Mouse (Mus musculus) hindbrain, embryonic 11.5 days (tissue): ENCODE data around the gene Amfr. TPM values are rescaled to one million over a fixed set of nuclear protein-coding genes. Genes with fewer than 3 reads are reported as not detected.

Experiments used
- ATAC-seq: fragments of 200-750 bp; cut with Nextera tagmentation; 2 replicates; pipeline ENCODE4 v1.8.0; 2017; ENCODE audit warnings: mild to moderate bottlenecking, moderate TSS enrichment, moderate library complexity; ENCODE audit not compliant: low FRiP score
- DNase-seq: peaks from one replicate; pipeline ENCODE4 v3.0.0-alpha.2; 2015; ENCODE audit warnings: low spot score
- H3K27ac ChIP-seq: fragments of 300-500 bp; sonication (generic); 2 replicates; pipeline ENCODE4 v1.5.1; 2014; ENCODE audit warnings: mild to moderate bottlenecking, low read depth, low read length
- H3K27me3 ChIP-seq: fragments of 300-500 bp; sonication (generic); 2 replicates; pipeline ENCODE4 v1.6.1; 2014; ENCODE audit warnings: mild to moderate bottlenecking, low read length, moderate library complexity, mixed read lengths; ENCODE audit not compliant: control insufficient read depth, insufficient read depth
- H3K36me3 ChIP-seq: fragments of 300-500 bp; sonication (generic); 2 replicates; pipeline ENCODE4 v1.6.1; 2014; ENCODE audit warnings: mild to moderate bottlenecking, low read length, moderate library complexity, mixed read lengths; ENCODE audit not compliant: control insufficient read depth, insufficient read depth
- H3K4me1 ChIP-seq: fragments of 300-500 bp; sonication (generic); replicated peaks from 2 replicates; pipeline ENCODE4 v1.6.1; 2014; ENCODE audit warnings: low read length, mixed read lengths; ENCODE audit not compliant: control insufficient read depth, insufficient read depth
- H3K4me2 ChIP-seq: fragments of 300-500 bp; sonication (generic); replicated peaks from 2 replicates; pipeline ENCODE4 v1.6.1; 2014; ENCODE audit warnings: mild to moderate bottlenecking, low read depth, low read length
- H3K4me3 ChIP-seq: fragments of 300-500 bp; sonication (generic); 2 replicates; pipeline ENCODE4 v1.5.1; 2014; ENCODE audit warnings: low read depth, low read length
- H3K9ac ChIP-seq: fragments of 300-500 bp; sonication (generic); 2 replicates; pipeline ENCODE4 v1.6.1; 2014; ENCODE audit warnings: low read depth, low read length
- H3K9me3 ChIP-seq: fragments of 300-500 bp; sonication (generic); 2 replicates; pipeline ENCODE4 v1.6.1; 2016; ENCODE audit warnings: low read length; ENCODE audit not compliant: control insufficient read depth
- WGBS: fragments of 180-500 bp; shearing (Covaris S2); extraction: QIAGEN DNeasy Blood & Tissue Kit; methylation state at CpG from one replicate; pipeline ENCODE4 v1.1.7; 2014; 5-methylcytosine and 5-hydroxymethylcytosine counted together
- polyA plus RNA-seq: library from polyadenylated mRNA; unstranded; fragments of >200 nt; fragmentation: Nextera tagmentation; extraction: Ambion mirVana; gene quantifications from 2 replicates; pipeline ENCODE4 v1.2.1, GENCODE M21; 2014

Amfr gene
- polyA plus RNA-seq, 1 experiment from 2014 or later, result 49.3 TPM

DNA sequence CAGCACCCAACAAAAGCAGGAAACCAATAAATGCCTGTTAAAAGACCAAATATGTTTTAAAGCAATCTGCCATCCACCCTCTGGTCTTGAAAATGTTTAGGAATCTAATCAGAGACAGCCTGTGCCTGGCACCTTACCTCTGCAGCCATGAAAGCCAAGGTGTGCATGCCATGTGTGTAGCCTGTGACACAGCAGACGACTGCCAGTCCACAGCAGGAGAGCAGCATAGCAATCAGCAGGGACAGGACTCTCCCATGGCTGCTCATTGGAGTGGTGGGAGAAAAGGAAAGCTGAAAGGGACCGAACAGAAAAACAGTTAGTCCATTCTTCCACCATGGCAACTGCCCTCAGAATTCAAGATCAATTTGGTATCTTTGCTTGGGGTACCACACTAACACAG lies 13.7 kb downstream of the Amfr start:
- Histone ChIP-seq H3K9me3 (no peaks in the 10 kb centered on the region), H3K27ac (no peak overlapping the region), H3K36me3 (peaks cover 5% of the 10 kb centered on the region; the same call in 1 of the 2 replicates), H3K4me2 (no peak overlapping the region), H3K4me1 (no peaks in the 10 kb centered on the region), H3K9ac (no peak overlapping the region), H3K4me3 (no peak overlapping the region), H3K27me3 (no peaks in the 10 kb centered on the region)
- ATAC-seq (no peak), DNase-seq (no peak)
- 89% methylated on average over 2 of the region's 2 CpGs for whole genome bisulfite sequencing

DNA sequence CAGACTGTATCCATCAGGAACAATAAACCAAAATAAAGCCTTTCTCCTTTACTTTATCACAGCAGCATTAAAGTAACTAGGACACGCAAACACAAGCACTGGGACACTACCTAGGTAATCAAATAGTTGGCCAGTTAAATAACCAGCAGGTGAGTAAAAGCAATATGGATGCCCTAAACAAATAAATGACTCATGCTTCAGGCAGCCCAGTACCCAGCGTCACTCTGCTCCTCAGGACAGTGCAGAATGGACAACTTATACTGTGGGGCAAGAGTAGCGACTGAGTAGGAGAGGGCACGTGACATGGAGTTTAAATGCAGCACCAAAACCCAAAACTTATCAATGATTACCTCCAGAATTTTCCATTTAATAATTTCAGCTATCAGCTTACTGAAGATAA lies 22.9 kb downstream of the Amfr start:
- Histone ChIP-seq H3K9ac (no peak overlapping the region), H3K27me3 (no peaks in the 10 kb centered on the region), H3K36me3 (peaks cover 7% of the 10 kb centered on the region; the same call in 1 of the 2 replicates), H3K9me3 (no peaks in the 10 kb centered on the region), H3K4me1 (no peaks in the 10 kb centered on the region), H3K4me2 (no peak overlapping the region), H3K27ac (no peak overlapping the region), H3K4me3 (no peak overlapping the region)
- 98% methylated on average over 4 of the region's 4 CpGs for WGBS
- DNase-seq (no peak), ATAC-seq (no peak)

DNA sequence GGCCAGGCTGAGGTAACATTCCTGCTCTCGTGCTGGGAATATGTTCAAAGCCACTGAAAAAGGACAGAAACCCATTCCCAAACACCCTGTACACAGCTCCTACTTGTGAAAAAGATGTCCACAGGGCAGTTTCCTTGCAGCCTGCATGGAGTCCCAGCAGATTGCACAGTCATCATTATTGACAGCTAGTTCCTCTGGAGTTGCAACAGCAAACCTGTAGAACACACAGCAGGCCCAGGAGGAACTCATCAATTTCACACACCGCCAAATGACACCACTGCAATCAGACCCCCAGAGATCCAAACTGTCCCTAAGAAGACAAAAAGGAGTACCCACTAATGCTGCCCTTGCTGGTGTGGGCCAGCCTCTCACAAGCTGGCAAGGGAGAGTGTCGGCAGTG lies 27.9 kb downstream of the Amfr start:
- Histone ChIP-seq H3K4me1 (no peaks in the 10 kb centered on the region), H3K36me3 (0 out of 2 replicates have a peak, but pooled peaks cover 4% of the 10 kb centered on the region), H3K4me3 (no peak overlapping the region), H3K9ac (no peak overlapping the region), H3K27me3 (no peaks in the 10 kb centered on the region), H3K4me2 (no peak overlapping the region), H3K9me3 (no peaks in the 10 kb centered on the region), H3K27ac (no peak overlapping the region)
- 90% methylated on average over 3 of the region's 3 CpGs for WGBS
- DNase-seq (no peak), ATAC-seq (no peak)

DNA sequence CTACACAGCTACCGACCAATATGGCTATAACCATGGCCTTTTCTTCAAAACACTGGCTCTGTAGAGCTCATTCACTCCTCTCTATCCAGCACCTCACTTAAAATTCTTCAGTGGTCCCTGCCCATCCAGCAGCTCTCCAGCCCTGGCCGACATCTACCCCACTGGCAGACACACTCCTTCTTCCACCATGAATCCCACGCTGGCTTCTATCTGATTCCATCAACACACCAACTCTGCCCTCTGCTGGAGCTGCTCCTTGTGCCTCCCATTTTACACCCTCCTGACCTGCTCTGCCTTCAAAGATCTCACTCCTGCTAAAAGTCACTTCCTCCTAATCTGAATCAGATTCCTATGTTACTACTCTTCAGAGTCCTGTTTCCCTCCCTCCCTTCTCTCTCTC lies 28.8 kb downstream of the Amfr start:
- Histone ChIP-seq H3K9ac (no peak overlapping the region), H3K4me1 (no peaks in the 10 kb centered on the region), H3K9me3 (no peaks in the 10 kb centered on the region), H3K27me3 (no peaks in the 10 kb centered on the region), H3K36me3 (0 out of 2 replicates have a peak, but pooled peaks cover 4% of the 10 kb centered on the region), H3K4me2 (no peak overlapping the region), H3K27ac (no peak overlapping the region), H3K4me3 (no peak overlapping the region)
- no peak for ATAC-seq
- 82% methylated on average over 3 of the region's 3 CpGs for WGBS
- no peak for DNase-seq

DNA sequence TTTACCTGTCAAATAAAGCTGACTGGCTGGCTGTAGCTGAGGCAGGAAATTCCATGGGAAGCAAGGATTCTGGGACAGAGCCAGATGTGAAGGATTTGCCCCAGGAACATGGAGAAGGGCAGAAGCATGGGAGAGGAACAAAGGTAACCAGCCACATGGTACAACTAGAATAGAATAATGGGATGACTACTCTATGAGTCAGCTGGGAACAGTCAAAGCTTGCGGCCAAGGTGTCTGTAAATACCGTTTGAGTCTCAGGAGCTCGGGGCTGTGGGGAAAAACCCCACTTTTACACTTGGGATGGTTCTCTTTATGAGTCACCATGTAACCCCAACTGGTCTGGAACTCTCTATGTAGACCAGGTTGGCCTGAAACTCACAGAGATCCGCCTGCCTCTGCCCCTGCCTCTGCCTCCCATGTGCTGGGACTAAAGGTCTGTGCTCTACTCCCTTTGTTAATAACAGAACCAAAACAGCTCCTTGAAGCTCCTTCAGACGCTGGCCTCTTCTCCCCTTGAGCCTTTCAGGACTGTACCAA lies 30.9 kb downstream of the Amfr start:
- ATAC-seq (no peak), DNase-seq (no peak)
- 92% methylated on average over 5 of the region's 5 CpGs for WGBS
- Histone ChIP-seq H3K27ac (no peak overlapping the region), H3K4me2 (no peak overlapping the region), H3K4me3 (no peak overlapping the region), H3K9me3 (no peaks in the 10 kb centered on the region), H3K36me3 (0 out of 2 replicates have a peak, but pooled peaks cover 4% of the 10 kb centered on the region), H3K27me3 (no peaks in the 10 kb centered on the region), H3K9ac (no peak overlapping the region), H3K4me1 (no peaks in the 10 kb centered on the region)

DNA sequence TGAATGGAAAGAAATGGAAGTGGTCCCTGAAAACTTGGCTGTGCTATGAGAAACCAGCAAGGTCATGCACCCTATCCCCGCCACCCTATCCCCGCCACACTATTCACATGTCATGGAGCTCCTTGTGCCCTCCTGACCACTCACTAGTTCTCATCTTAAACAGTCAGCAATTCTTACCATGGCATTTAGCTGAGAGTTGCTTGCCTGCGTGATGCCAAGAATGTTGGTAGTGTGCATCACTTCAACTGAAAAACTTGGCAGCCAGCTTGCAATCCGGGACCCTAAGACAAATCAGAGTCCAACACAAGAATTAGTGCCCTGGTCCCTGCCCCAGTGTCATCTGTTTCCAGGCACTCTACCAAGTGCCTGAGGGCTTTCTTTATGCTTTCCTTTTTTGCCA lies 32.5 kb downstream of the Amfr start:
- Histone ChIP-seq H3K4me2 (no peak overlapping the region), H3K4me1 (no peaks in the 10 kb centered on the region), H3K4me3 (no peak overlapping the region), H3K27ac (no peak overlapping the region), H3K9me3 (no peaks in the 10 kb centered on the region), H3K27me3 (no peaks in the 10 kb centered on the region), H3K36me3 (0 out of 2 replicates have a peak, but pooled peaks cover 3% of the 10 kb centered on the region), H3K9ac (no peak overlapping the region)
- ATAC-seq, result no peak
- no peak for DNase-seq
- WGBS, result 93% methylated on average over 4 of the region's 4 CpGs

DNA sequence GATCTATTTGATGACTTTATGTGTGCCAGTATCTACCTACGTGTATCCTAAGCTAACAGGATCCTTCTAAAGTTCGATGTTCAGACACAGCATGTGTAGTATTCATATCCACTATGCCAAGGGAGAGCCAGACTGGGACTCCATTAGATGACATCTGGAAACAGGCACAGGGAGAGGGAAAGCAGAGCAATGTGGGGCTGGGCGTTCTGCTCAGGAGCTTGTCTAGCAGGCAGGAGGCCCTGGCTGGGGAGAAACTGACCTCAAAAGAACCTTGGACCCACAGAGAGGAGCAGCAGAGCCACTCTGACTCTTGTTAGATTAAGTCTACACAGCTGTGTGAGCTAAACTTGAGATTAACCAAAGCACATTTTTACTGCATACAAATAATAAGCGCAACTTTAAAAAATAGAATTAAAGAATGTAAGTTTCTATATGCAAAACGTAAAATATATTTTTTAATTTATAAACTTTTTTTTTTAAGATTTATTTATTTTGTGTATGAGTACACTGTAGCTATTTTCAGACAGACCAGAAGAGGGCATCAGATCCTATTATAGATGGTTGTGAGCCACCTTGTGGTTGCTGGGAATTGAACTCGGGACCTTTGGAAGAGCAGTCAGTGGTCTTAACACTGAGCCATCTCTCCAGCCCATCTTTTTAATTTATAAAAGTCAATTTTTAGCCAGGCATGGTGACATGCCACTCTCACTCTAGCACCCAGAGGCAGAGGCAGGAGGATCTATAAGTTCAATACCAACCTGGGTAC lies 36.0 kb downstream of the Amfr start:
- no peaks in the 10 kb centered on the region for H3K9me3 ChIP-seq
- no peak for DNase-seq
- 90% methylated on average over 6 of the region's 6 CpGs for WGBS
- H3K27me3 ChIP-seq, result no peaks in the 10 kb centered on the region
- H3K27ac ChIP-seq, result no peak overlapping the region
- H3K4me3 ChIP-seq, result no peak overlapping the region
- H3K36me3 ChIP-seq, result peaks cover 3% of the 10 kb centered on the region; the same call in 1 of the 2 replicates
- H3K4me1 ChIP-seq, result no peaks in the 10 kb centered on the region
- no peak for ATAC-seq
- H3K4me2 ChIP-seq, result no peak overlapping the region
- H3K9ac ChIP-seq, result no peak overlapping the region

DNA sequence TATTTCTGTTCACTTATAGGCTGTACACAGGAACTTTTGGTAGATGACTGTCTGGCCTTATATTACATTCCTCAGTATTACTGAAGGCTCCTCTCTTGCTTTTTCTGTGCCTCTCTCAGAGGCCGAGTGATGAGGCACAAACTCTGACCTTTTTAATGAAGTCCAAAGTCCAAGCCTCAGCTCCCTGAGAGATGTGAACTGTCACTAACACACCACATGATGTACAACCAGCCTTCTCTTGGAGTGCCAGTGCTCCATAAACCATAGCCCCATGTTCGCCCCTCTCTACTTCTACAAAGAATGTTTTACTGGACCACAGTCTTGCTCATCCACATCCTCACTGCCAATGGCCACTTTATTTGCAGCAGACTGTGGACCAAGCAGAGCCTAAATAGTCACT lies 37.3 kb downstream of the Amfr start:
- Histone ChIP-seq H3K9ac (no peak overlapping the region), H3K4me2 (no peak overlapping the region), H3K9me3 (no peaks in the 10 kb centered on the region), H3K4me1 (no peaks in the 10 kb centered on the region), H3K4me3 (no peak overlapping the region), H3K36me3 (peaks cover 3% of the 10 kb centered on the region; the same call in 1 of the 2 replicates), H3K27ac (no peak overlapping the region), H3K27me3 (no peaks in the 10 kb centered on the region)
- DNase-seq (no peak), ATAC-seq (no peak)
- WGBS, result 87% methylated on average over 2 of the region's 2 CpGs
